Mouse (Mus musculus): ENCODE results near the gene 1700020N01Rik.

1700020N01Rik gene

DNA sequence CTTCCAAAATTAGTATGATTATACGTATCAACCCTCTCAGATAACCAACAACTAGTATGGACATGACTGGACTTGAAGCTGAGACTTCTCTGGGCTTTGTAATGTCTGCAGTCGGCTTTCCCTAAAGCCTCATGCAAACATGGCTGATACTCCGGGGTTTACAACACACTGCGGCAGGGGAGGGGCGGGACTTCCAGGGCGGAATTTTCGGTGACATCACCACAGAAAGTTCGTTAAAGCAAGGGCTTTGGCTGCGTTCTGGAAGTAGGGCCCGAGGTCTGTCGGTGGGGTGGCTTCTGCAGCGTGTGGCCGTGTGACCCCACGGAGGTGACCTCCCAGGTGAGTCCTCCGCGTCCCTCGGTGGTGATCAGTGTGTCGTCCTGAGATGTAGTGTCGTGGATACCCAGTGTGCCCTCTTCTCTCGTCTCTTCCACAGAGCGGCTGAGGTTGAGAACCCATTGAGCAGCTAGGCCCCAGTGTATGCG is at the start of gene 1700020N01Rik:
TSS of gene 1700020N01Rik (plus strand) at position 250 of the 485 bp plus-strand sequence.
- DNase-seq (ENCODE audit: low spot score), result no peak

DNA sequence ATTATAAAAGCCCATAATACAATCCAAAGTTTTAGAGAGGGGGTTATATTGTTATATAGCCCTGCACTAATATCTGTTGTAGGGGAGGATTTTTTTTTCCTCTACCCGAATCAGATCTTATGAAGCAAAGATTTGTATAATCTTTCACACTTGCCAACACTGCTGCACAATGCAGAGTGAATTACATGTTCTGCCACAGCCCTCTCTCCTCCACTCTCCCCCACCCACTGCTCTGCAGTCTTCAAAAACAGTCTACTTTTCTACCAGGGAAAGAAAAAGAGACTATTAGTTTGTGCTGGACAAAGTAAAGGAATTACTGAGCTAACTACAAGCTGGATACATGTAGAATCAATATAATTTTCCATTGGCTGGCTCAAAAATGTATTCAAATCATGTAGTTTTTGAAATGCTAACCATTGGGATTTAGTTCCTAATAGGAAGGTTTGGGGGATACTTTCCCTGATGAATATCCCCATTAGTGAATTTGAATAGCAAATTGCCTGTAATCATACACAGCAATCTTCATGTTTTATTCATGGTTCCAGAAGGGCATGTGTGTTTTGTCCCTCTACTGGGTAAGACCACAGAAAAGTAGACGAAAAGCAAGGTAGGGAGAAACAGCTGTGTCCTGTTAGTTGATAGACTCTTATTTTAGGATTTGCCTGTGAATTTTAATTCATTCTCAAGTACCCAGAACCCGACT is 49.2 kb upstream of the 1700020N01Rik start:
- DNase-seq (ENCODE audit: low spot score), result no peak

DNA sequence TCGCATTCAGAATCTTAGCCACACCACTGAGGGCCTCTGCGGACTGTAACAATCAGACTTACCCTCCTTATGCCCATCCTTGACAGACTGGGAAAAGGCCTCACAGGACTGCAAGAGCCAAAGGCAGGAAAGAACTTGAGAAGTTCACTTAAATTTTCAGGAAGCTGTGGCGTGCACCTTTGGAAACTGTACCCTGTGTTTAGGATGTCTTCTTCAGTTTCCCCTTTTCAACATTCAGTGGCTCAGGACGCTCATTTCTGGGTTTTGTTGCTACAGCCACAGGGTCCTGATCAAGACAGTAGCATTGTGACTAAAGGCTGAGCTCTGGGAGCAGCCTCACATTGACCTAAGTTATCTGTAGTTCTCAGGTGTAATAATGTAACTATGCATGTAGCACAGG is 48.2 kb upstream of the 1700020N01Rik start:
- DNase-seq (ENCODE audit: low spot score), result no peak

DNA sequence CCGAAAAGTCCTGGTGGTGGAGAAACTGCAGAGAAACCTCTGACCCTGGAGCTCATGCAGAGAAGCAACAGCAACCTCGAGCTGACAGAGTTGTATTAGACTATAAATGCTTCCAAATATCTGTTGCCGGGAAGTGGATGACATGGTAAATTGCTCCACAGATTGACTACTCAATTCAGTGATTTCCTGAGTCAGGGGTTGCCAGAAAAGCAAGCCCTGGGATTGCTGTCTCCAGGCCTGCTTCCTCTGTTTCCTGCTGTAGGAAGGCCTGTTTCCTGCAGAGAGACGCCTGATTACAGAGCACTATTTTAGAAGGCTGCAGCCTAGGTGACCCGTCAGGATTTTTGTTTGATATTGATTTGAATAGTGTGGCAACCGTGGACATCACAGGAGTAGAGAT is 47.5 kb upstream of the 1700020N01Rik start:
- no peak for DNase-seq (ENCODE audit: low spot score)

DNA sequence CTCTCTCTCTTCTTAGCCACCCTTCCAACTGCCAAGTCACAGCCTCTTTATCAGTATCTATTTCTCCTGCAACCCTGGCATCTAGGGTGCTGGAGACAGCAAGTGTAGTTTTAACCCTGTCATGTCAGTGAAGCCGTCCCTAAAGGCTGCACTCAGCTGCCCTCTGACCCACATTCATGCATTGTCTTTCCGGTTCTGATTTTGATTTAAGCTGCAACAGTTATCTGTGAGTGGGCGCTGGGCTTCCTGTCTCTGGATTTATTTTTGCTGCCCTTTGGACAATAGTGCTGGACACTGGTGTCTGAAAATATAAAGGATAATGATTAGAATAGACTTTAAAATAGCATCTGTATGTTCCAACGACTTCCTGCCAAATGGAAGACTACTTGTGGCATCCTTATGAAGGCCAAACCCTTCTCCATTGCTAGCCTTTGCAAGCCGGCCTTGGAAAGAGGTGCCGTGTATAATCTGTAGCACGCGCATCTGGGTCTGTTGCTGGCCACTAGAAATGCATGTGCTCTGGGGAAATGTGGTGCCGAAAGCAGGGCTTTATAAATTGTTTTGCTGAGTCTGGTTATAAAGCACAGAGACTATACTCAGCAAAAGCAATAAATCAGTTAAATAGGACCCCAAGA is 44.0 kb upstream of the 1700020N01Rik start:
- no peak for DNase-seq (ENCODE audit: low spot score)

DNA sequence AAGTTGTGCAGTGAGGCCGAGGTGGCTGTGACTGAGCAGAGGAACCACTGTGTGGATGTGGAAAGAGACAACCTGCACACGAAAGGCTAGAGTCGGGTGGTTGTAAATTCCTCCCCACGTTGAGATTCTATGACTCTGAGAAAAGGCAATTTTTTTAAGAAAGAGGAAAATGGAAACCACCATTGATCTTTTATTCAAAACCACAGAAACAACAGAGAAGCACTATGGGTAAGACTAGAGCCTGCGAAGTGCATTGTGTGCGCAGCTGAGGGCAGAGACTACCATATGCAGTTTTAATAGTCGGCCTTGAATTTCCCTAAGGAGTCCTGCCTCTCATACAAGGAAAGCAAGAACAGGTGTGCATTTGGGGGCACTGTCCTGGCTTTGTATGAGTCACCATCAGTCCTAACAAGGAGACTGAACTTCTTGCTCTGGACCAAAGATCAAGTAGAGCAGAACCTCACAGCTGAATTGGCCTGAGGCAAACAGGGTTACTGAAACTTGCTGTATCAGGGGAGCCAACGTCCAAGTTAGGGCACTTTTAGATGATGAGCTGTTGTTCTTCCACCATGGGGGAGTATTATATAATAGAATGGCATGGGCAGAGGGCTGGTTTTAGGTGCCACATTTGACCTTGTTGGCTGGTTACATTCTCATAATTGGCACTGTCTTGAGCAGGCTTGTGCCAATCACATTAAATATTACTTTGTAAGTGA is 39.8 kb upstream of the 1700020N01Rik start:
- no peak for DNase-seq (ENCODE audit: low spot score)

DNA sequence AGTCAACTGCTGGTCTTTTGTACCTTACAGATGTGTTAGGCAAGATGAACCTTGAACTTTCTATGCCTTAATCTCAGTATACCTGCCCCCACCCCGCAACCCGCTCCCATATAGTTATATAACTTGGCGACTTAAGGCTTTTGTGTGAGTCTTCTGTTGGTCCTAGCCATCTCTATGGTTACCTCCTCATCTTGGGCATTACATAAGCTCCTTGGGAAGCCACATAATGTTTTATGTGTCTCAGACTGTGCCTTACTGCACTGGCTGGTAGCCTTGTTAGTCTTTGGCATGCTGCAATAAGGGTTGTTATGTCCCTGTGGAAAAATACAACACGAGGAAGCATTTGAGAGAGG is 39.3 kb upstream of the 1700020N01Rik start:
- DNase-seq (ENCODE audit: low spot score), result no peak

DNA sequence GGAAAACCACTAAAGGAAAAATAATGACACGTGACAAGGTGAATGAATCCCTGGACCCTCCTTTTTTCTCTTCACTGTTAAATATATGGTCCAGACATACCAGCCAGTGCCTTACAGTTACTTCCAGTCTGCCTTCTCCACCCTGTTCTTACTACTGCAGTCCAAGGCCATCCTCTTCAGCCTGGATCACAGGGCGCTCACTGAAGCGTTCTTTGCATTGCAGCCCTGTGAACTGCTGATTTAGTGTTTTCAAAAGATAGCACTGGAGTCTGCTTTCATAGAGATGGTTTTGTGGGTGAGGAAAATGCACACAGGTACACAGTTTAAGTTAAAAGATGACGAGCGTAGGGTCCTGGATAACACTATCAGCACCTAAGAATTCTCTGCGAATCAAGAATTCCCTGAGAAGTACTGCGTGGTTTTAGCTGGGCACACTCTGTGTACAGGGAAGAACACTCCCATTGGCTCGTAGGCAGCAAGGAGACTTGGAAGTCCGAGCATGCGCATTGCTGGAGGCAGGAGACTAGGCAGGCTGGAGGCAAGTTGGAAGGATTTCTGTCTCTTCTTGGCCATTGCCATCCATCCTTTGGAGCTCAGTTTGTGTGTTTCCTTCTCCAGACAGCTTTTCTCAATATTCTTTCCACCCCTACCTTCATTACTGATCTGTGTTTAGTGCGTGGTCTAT is 37.9 kb upstream of the 1700020N01Rik start:
- no peak for DNase-seq (ENCODE audit: low spot score)

DNA sequence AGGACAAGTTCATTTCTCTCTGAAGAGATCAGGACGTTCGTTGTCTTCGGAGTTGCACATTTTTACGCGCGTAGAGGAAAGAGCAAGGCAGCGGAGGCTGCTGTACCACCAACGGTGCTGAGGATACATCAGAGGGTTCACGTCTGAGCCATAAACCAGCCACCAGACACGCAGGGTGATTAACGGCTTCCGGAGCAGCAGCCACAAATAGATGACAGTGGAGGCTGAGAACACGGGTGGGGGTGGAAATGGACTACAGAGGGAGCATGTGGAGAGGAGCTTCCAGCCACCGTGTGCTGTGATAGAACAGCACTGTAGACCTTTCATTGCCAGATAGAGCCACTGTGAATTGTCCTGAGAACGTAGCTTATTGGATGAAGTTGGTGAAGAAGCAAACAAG is 33.2 kb upstream of the 1700020N01Rik start:
- DNase-seq (ENCODE audit: low spot score), result no peak

DNA sequence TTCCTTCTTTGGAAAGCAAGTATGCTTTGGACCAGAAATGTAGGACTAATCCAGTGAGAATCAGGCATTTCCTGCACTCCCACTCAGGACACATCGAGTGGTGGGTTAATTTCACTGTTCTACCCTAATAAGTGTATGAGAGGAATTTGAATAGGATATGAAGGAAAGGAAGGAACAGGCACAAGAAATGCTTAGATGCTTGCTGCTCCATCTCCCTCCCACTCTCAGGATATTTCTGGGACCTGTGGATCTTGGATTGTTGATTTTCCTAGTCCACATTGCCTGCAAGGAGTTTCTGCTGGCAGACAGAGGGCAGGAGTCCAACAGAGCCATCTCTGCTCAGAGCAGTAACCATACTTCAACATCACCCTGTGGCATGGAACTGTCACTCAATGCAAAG is 31.8 kb upstream of the 1700020N01Rik start:
- no peak for DNase-seq (ENCODE audit: low spot score)

DNA sequence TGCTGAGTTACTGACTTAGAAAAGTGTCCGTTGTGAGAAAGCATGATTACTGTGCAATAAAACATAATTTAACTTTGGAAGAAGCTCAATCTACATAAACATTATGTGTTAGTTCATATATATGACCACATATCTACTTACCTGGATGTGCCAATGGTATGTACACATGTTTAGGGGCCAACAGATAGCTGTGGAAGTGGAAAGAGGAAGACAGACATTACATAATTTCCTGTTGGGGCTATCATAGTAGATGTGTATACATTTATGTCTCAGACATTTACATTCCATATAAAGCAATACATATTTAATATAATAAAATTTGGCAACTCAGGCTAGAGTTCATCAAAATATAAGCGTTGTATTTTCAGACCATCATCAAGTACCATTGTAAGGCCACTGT is 29.5 kb upstream of the 1700020N01Rik start:
- no peak for DNase-seq (ENCODE audit: low spot score)

DNA sequence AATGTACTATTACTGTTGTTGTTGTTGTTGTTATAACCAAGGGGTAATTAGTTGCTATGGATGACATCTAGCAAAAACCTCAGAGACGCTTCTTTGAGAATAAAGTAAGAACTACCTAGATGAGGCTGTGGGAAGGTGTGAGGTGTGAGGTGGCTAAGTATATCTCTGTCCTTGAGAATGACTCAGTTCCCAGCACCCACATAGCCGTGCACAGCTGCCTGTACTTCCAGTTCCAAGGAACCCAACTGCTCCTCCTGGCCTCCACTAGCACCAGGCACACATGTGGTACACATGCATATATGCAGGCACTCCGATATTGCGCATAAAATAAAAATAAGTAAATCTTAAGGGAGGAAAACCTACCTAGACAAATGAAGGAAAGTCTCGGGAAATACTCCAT is 28.8 kb upstream of the 1700020N01Rik start:
- DNase-seq (ENCODE audit: low spot score), result no peak

DNA sequence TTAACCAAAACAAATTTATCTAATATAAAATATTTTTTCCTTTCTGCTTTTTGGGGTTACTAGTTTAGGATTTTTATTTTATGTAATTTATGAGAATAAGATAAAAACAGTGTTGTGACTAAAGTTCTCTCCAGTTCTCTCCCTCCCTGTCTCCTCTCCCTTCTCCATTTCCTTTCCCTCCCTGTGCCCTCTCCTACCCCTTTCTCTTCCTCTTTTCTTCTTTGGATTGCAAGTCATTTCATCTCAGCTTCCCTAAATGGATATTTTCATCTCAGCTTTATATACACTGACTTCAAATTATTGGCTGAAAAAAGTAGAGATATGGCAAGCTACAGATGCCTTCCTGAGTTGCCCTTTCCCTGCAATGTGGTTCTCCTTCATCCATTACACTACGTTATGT is 26.9 kb upstream of the 1700020N01Rik start:
- DNase-seq (ENCODE audit: low spot score), result no peak

DNA sequence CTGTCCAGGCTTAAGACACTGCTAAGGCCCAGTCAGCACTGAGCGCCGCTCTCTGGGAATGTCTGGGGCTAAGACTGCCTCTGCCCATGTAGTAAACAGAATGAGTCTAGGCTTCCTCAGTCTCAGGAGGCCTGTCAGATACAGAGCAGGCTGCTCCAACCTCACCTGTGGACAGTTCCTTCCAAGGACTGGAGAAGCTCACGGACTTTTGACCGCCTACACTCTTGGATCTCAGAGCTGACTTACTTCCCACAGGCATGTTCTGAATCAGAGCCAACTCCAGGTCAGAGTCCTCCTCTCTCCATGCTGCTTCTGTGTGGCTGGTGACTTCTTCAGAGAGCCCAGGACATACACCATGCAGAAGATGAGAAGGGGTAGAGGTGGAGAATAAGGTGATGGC is 21.3 kb upstream of the 1700020N01Rik start:
- no peak for DNase-seq (ENCODE audit: low spot score)

DNA sequence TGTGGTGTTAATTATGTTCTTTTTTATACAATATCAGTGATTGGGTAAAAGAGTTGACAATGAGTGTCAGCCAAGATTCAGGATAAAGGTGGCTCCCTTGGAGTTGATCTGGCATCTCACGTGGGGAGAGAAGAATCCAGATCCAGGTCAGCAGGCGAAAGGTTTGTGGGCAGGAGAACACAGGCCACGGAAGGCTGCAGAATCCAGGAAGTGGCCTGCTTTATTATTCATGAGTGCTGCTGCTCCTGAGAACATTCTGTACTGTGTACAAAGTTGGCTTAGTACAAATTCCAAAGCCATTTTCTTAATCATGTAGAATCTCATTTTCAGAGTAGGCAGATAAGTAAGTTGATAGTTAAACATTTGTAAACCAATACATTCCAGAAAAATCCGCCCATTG is 19.2 kb upstream of the 1700020N01Rik start:
- no peak for DNase-seq (ENCODE audit: low spot score)

DNA sequence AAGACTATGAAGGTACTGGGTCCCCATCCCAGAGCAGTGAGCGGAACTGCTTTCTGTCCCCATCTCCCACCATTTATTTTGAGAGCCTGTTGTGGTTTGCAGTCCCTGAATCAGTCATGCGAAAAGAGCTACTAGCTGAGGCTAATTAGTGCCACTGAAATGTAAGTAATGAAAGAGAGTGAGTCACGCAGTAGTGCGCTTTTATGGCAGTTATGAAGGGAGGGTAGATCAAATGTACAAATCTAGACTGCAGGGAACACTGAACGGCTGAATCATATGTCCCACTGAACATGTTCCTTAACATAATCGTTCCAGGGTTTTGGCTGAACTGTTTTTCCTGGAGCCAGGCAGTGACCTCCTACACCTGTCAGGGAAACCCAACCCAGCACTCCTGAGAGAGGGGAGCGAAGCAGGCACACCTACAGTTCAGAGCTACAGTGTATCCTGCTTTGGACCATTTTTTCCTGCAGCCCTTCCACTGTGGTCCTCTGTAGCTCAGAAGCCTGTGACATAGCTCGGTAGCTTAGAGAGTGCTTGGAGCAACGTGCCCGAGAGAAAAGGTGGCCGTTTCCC is 17.1 kb upstream of the 1700020N01Rik start:
- no peak for DNase-seq (ENCODE audit: low spot score)

DNA sequence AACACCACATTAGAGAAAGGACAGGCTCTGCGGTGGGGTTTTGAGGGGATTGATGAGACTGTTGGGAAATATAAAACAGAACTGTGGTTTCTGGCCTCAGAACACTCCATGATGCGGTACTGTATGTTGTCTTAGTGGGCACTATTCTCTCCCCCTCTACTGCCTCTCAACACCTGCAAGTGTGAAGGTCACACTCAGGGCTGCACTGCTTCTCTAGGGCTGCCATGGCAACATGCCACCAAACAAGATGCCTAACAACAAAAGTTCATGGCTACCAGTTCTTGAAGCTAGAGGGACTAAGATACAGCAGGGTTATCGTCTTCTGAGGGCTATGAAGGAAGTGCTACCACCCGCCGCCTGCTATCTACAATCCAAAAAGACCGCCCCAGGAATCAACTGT is 15.1 kb upstream of the 1700020N01Rik start:
- no peak for DNase-seq (ENCODE audit: low spot score)

DNA sequence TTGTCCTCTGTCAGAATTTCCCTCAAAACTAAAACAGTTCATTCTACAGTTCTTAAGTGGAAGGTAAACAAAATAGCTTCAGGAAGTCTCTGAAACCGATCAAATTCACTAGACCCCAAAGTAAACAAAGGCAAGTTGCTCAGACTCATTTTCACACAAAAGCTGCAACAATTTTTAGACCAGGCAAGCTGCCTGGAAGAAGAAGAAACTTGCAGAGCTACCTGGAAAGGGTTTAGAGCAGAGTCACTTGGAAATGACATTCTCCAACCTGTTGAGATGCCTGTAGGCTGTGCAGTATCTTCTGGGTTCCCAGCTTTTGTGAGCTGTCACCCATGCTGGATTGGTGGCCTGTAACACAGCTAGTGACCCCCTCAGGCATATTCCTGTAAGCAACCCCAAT is 11.4 kb upstream of the 1700020N01Rik start:
- DNase-seq (ENCODE audit: low spot score), result no peak

DNA sequence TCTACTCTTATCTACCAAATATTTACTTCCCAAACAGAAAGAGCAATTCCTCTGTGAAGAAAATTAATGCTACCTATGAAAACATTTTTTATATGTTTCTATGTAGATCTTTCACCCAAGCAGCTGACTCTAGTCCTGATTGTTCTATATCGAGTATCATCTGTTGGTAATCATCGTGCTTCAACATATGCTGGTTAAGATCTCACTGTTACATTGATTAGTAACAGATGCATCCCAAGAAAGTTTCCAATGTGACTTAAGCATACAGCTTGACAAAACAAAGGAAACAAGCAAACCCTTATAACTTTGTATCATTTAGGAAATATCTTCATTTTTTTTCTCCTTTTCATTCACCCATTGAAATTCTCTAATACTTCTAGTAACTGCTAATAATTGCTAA is 5.9 kb upstream of the 1700020N01Rik start:
- no peak for DNase-seq (ENCODE audit: low spot score)

DNA sequence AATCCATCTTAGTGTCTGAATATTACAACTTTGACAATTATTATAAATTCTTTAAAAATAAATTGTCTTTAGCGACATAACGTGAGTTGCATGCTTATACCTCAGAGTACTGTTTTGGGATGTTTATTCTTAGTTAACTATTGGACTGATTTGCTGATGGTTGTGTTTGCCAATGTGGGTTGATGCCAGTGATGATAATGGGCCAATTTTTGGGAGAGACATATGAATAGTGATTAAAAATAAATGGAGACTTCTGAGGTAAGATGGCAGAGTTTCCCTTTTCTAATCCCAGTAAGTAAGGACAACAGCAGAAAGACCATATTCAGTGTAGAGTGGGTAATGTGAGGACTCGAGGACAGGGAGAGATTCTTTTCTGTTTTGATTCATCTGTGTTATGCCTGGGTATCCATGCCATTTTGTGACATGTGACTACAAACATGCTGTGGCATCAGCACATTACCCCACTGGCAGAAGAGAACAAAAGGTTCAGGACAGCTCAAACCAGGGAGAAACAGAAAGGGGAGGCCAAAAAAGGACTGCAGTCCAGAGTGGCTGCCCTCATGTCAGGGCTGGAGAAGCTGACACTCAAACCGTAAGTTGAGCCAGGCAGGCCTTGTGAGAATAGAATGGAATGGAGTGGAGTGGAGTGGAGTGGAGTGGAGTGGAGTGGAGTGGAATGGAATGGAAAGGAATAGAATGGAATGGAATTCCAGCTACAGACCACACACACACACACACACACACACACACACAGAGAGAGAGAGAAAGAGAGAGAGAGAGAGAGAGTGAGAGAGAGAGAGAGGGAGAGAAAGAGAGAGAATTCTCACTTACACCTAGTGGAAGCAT is 4.7 kb upstream of the 1700020N01Rik start:
- DNase-seq (ENCODE audit: low spot score), result no peak

DNA sequence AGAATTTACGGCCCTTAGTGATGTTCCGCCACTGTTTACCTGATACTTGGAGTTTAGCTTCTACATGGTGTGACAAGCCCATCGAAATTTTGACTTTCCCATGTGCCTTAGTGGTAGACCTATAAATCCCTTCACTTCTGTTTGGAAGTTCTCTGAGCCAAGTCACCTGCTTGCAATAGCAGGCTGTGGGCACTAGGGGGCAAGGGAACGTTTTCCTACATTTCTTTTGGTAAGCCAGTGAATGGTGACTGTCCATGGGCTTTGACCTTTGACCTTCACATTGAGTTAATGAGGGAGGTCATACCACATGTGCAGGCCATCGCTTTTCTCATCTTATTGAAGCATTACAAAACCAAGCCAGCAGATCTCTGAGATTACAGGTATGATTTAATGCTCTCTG is 8.0 kb downstream of the 1700020N01Rik start:
- no peak for DNase-seq (ENCODE audit: low spot score)

All from layer of hippocampus, adult 9-10 months (tissue).